Mouse (Mus musculus) olfactory bulb, adult 2 months (tissue): ENCODE data around the gene Evi2b.

Experiments used
- CTCF ChIP-seq: fragments of 200-500 bp; IDR thresholded peaks from 2 replicates; pipeline ENCODE4 v1.5.1; 2012; ENCODE audit warnings: low read depth, mild to moderate bottlenecking, low read length, moderate library complexity; ENCODE audit not compliant: insufficient read depth
- POLR2A ChIP-seq: fragments of 200-500 bp; IDR thresholded peaks from 2 replicates; pipeline ENCODE4 v1.6.1; 2012; ENCODE audit warnings: mild to moderate bottlenecking, low read depth, low read length, moderate library complexity; ENCODE audit not compliant: insufficient read depth

GRCm38 (mm10) chr11:79483392-79483791 lies 40.2 kb downstream of the Evi2b start:
- TF ChIP-seq CTCF (no peak), POLR2A (no peak)
